Mouse (Mus musculus): Measurements from ENCODE around the gene Gm4756.
"Not testable (repeated sequence)": the region's sequence is repeated elsewhere in the genome, so short reads cannot be mapped to it uniquely, and the experiment has no call there.

Gm4756 gene

GRCm38 (mm10) chr12:72654698-72655097, 5.2 kb upstream of the Gm4756 start:
- DNase-seq (ENCODE audit: low spot score) = peak; percentile 63

DNA sequence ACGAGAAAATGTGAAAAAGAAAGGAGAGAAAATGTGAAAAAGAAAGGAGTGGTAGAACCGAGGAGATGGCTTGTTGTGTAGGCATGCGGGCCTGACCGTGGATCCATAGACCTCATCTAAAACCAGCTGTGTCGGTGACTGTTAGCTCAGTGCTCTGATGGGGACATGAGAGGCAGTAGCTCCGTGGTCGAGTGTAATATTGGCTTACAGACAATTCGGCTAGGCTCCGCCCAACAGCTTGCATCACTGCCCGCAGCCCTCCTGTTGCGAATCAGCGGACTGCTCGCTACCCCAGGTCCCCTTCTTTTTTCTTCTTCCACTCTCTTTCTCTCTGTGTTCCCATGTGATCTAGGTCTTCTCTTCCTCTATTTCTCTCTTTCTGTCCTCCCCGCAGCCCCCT, 540 bp downstream of the Gm4756 start:
- no peak for DNase-seq (ENCODE audit: low spot score)

DNA sequence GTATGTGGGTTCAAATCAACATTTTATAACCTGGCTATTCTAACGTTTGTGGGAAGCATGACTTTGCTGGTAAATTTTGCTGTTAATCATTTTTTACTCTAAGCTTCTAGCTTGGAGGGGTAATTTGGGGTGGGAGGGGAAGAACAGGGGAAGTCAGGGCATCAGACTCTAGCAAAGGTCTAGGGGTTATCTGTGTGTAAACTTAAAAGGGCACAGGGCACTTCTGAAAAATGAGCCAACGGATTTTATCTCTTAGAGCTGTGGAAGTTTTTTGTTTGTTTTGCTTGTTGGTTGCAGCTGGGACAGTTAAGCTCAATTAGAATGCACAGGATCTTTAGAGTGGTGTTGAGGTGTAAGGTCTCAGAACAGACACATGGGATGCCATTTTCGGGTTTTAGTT, 11.4 kb downstream of the Gm4756 start:
- DNase-seq (ENCODE audit: low spot score) = no peak

DNA sequence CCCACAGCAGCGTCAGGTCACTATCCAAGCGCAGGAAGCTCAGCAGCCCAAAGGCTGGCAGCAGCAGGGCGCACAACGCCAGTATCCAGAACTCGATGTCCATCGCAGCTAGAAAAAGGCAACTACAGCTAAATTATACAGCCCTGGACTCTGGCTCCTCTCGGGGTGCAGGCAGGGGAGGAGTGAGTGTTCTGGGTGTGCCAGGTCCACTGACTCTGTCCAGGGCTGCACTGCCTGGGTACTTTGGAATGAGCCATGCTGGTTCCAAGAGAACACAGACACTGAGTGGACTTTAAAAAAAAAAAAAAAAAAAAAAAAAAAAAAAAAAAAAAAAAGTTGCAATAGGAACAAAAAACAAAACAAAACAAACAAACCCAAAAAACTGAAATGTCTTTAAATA, 20.7 kb downstream of the Gm4756 start:
- no peak for DNase-seq (ENCODE audit: low spot score)

DNA sequence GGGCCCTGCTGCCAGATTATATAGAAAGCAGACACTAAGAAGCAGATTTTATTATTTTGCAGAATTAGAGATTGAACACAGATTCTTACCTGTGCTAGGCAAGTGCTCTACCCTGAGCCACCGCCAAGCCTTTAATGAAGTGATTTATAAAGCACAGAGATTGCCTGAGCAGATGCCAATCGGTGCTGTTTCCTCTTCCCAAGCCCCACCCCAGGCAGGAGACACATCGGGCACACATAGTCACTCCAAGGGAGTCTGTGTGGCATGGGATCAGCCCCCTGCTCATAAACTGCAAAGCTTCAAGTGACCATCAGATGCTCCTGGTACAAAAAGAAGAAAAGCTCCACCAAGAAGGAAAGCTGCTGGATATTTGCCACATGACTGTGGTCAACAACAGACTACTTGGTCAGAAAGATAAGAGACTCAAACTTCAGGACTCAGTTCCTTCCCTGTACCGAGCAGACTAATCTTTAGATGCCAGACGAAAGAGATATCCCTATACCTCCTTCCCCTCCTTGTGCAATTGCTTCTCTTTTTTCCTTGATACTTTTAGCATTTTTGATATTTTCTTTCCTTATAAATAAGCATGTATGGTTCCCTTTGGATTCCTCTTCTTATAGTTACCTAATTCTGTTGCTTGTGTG, 26.5 kb downstream of the Gm4756 start:
- DNase-seq (ENCODE audit: low spot score) = no peak

DNA sequence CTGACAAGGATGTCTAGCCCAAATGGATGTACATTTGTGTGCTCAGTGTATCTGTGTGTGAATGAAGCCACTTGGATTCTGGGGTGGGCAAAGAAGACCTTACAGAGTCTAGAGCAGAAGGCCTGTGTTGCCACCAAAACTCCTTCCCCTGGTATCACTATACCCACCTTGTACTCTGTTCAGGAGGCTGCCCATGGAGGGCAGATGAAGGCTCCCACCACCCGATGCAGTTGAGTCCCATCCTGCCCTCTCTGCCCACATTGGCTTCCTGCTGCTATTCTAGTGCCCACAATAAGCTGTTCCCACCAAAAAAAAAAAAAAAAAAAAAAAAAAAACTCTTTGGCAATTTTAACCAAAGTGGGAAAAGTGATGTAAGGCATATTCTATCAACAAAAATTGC, 28.0 kb downstream of the Gm4756 start:
- DNase-seq (ENCODE audit: low spot score) = no peak

DNA sequence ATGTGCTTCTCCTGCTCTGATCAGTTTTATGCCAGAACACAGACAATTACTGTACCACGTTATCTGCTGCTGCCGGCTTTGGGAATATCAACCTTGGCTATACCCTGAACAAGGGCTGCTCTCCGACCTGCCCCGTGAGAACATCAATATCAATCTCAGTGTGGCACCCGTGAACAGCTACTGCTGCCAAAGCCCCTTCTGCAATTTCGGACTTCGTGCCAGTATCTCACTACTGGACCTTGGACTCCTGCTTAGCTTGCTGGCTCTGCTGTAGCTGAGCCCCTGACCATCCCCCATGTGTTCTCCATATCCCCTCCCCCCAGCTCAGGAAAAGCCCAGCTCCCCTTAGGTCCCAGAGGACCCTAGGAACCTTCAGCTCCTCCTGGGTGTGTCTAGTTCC, 28.6 kb downstream of the Gm4756 start:
- DNase-seq (ENCODE audit: low spot score) = no peak

DNA sequence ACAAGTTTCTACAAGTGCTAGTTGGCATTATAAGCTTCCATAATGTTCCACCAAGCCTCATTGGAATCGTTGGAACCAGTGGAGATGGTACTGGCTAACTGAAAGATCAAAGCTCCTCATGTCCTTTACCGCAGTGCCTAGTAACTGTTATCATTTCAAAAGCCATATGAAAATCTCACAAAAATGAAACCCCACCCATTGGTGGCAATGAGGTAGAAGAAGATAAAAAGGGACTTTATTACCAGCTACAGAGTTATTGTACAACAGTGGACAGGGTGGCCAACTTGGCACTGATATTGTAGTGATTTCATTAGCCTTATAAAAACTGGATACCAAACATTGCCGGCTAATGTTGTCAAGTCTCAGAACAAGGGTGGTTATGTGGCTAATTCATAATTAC, 37.4 kb downstream of the Gm4756 start:
- DNase-seq (ENCODE audit: low spot score) = no peak

DNA sequence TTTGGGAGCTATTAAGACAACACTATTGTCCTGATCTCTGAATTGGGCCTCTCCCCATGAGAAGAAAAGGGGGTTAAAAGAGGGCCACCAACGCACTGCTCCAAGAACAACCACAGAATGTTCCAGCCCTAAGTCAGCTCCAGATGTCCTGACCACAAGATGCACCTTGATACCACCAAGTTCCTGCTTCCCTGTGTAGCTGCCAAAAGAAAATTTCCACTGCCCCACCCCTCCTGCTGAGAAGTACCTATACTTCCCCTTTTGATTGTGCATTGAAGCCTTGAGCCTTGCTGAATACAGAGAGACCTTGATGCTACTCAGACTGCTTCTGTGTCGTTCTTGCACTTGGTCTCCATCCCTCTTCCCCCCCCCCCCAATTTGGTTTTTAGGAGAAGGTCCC, 50.7 kb downstream of the Gm4756 start:
- DNase-seq (ENCODE audit: low spot score) = not testable (repeated sequence)

- DNase-seq (ENCODE audit: low spot score) = no peak
These were observed 55.5 kb downstream of the Gm4756 start for GRCm38 (mm10) chr12:72594001-72594400.

- DNase-seq (ENCODE audit: low spot score) = no peak
These were observed 56.5 kb downstream of the Gm4756 start for GRCm38 (mm10) chr12:72592991-72593390.

DNA sequence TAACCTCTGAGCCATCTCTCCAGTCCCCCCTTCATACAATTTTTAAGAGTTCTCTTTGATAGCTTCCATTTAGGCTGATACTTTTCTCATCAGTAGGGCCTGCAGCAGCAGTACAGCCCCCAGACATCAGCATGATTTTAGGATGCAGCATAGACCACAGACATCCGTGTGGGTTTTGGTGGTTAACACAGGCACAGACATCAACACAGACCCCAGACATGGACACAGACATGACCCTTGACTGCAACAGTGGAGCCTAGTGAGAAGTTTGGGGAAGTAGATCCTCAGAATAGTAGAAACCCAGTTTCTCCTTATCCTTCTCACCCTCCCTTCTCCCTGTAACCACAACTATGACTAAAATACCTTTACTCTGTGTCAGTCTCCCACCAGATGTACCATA, 64.1 kb downstream of the Gm4756 start:
- DNase-seq (ENCODE audit: low spot score) = no peak

- DNase-seq (ENCODE audit: low spot score) = no peak
These were observed 66.4 kb downstream of the Gm4756 start for GRCm38 (mm10) chr12:72583099-72583498.

DNA sequence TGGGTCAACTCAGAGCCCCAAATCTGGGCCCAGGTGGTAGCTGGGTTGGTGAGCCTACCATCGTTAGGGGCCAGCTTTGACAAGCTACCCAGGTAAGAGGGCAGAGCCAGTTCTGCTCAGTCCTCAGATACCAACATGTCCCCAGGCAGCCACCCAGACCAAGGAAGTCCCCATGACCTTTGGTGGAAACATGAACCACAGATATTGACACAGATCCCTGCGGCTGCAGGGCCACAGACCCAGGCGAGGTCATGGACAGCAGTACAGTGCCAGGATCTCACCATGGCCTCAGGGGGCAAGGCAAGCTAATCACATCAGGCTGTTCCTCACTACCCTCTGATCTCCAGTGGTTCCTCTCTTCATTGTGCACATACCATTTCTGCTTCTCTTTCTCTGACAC, 67.4 kb downstream of the Gm4756 start:
- DNase-seq (ENCODE audit: low spot score) = no peak

- DNase-seq (ENCODE audit: low spot score) = no peak
These were observed 85.1 kb downstream of the Gm4756 start for GRCm38 (mm10) chr12:72564281-72564795.

DNA sequence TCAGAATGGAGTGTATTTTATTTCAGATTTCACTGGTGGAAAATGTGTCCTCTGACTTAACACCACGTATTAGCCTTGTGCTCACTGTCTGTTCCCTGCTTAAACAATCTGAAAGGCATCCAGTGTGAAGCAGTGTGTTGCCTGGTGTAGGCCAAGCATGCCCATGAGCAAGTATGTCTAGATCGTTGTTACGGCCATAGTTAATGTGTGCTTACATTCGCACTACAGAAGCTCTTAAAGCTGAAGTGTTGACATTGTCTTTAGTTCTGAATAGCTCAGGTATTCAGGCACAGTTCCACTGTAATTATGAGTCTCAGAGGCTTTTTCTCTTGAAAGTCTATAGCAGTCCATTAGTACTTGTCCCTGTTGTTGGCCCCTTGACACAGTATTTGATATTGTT, 95.1 kb downstream of the Gm4756 start:
- no peak for DNase-seq (ENCODE audit: low spot score)

DNA sequence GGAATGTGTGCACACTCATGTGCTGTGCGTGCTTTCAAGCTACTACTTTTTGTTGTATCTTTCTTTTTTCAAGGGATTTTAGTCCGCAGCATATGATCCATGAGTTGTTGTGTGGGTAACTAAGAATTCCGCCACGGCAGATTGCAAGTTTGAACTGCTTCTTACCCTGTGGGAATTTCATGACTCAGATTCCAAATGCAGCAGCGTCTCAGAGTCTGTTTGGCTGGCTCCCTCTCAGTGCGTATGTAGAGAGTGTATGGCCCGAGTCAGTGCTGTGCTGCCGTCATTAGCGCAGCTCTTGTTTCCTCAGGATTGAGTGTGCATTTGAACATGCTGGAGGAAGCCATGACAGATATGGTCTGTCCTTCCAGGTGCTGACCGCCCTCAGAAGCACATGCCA, 110.9 kb downstream of the Gm4756 start:
- DNase-seq (ENCODE audit: low spot score) = no peak

- DNase-seq (ENCODE audit: low spot score) = peak; percentile 85
These were observed 113.4 kb downstream of the Gm4756 start, which contains the start of gene Pcnx4 for GRCm38 (mm10) chr12:72536021-72536597. Pcnx4 (plus strand) TSS chr12:72536383.

DNA sequence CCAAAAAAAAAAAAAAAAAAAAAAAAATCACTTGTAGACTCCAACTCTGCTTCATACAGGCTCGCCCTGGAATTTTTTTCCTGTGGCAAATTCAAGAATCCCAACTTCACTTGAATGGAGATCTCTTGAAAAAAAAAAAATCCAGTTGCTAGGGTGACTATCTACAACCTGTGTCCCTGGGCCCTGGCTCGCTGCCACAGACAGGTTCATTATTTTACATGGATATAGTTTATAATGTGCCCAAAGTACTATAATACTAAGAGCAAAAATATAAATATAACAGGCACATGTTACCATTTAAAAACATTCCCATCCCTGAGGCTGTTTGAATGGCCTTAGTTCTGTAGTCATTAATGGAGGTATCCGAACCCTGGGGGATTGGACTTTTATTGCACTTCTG, 113.9 kb downstream of the Gm4756 start:
- no peak for DNase-seq (ENCODE audit: low spot score)

GRCm38 (mm10) chr12:72533986-72534385, 115.5 kb downstream of the Gm4756 start:
- no peak for DNase-seq (ENCODE audit: low spot score)

- DNase-seq (ENCODE audit: low spot score) = no peak
These were observed 117.2 kb downstream of the Gm4756 start for GRCm38 (mm10) chr12:72532303-72532702.

Measured in layer of hippocampus, adult 9-10 months (tissue).